In genomic region chr13:92425758-92426264, GRCm38 (mm10) we compare ENCODE assay signal across 8 mouse cellular contexts. TPM values are rescaled to one million over a fixed set of nuclear protein-coding genes. Genes with fewer than 3 reads are reported as not detected.
DNase-seq lines count a peak whose midpoint lies in the region; ATAC-seq and TF ChIP-seq lines count a peak whose summit lies in the region.

Gene Ankrd34b, plus strand, starts transcription at chr13:92425896.

- in situ Hi-C loops in ES-E14 (cut with MboI; ENCODE audit: low sequenced_read_pairs in 2 of 2, unreplicated experiment in 2 of 2), result no loop called here

- TF ChIP-seq CTCF in bone marrow macrophage, adult 2 months (IDR thresholded peaks at IDR 0.05; ENCODE audit: low read depth, low read length), result no peak
- TF ChIP-seq CTCF in embryonic fibroblast, embryonic 13.5 days (IDR thresholded peaks at IDR 0.05; ENCODE audit: borderline replicate concordance, insufficient read depth, low read length), result no peak

- peaks cover 0 to 4% of the 10 kb centered on the region in 2 experiments; a peak in 2 of 4 replicates for H3K4me1 ChIP-seq in ES-E14 (ENCODE audit: control insufficient read depth in 2 of 2, insufficient read depth in 2 of 2, low read length in 2 of 2, poor library complexity in 1 of 2)
- H3K4me1 ChIP-seq in bone marrow macrophage, adult 2 months (ENCODE audit: control insufficient read depth, insufficient read depth, low read length), result no peaks in the 10 kb centered on the region
- no peaks in the 10 kb centered on the region for H3K4me1 ChIP-seq in embryonic fibroblast, embryonic 13.5 days (ENCODE audit: control insufficient read depth, insufficient read depth, low read length)
- H3K4me1 ChIP-seq in hindbrain, embryonic 13.5 days (replicated peaks), result peaks cover 21% of the 10 kb centered on the region
- peaks cover 19% of the 10 kb centered on the region for H3K4me1 ChIP-seq in lung, embryonic 15.5 days

- H3K4me3 ChIP-seq in ES-E14 (ENCODE audit: insufficient read depth in 1 of 2, low read depth in 1 of 2, low read length in 2 of 2, poor library complexity in 1 of 2, severe bottlenecking in 1 of 2), result peak within 1 kb of the TSS; percentile 72 to 73
- peak within 1 kb of the TSS; percentile 39 for H3K4me3 ChIP-seq in bone marrow macrophage, adult 2 months (ENCODE audit: insufficient read depth, low read length)
- peak within 1 kb of the TSS; percentile 29 for H3K4me3 ChIP-seq in embryonic fibroblast, embryonic 13.5 days (ENCODE audit: insufficient read depth, low read length)
- peak within 1 kb of the TSS; percentile 72 for H3K4me3 ChIP-seq in hindbrain, embryonic 13.5 days
- H3K4me3 ChIP-seq in lung, embryonic 15.5 days, result peak within 1 kb of the TSS; percentile 53

- no peak for TF ChIP-seq POLR2A in bone marrow macrophage, adult 2 months (IDR thresholded peaks at IDR 0.05; ENCODE audit: borderline replicate concordance, low read depth, low read length)
- no peak for TF ChIP-seq POLR2A in embryonic fibroblast, embryonic 13.5 days (IDR thresholded peaks at IDR 0.05; ENCODE audit: low read depth, low read length)

- no peaks in the 10 kb centered on the region for H3K36me3 ChIP-seq in ES-E14 (ENCODE audit: control insufficient read depth, insufficient read depth, low read length, poor library complexity, severe bottlenecking)
- H3K36me3 ChIP-seq in hindbrain, embryonic 13.5 days, result no peaks in the 10 kb centered on the region
- no peaks in the 10 kb centered on the region for H3K36me3 ChIP-seq in lung, embryonic 15.5 days

- H3K9ac ChIP-seq in ES-E14 (ENCODE audit: insufficient read depth, low read depth, low read length, poor library complexity, severe bottlenecking), result peak within 1 kb of the TSS; percentile 60
- H3K9ac ChIP-seq in hindbrain, embryonic 13.5 days, result peak within 1 kb of the TSS; percentile 79
- H3K9ac ChIP-seq in lung, embryonic 15.5 days, result peak within 1 kb of the TSS; percentile 24

- no peak within 1 kb of the TSS for H3K27ac ChIP-seq in ES-E14 (ENCODE audit: insufficient read depth, low read depth, low read length, poor library complexity, severe bottlenecking)
- no peak within 1 kb of the TSS for H3K27ac ChIP-seq in bone marrow macrophage, adult 2 months (ENCODE audit: insufficient read depth, low read depth, low read length)
- H3K27ac ChIP-seq in embryonic fibroblast, embryonic 13.5 days (ENCODE audit: insufficient read depth, low read length), result no peak within 1 kb of the TSS
- H3K27ac ChIP-seq in hindbrain, embryonic 13.5 days, result no peak within 1 kb of the TSS
- H3K27ac ChIP-seq in lung, embryonic 15.5 days, result no peak within 1 kb of the TSS

- peaks cover 72% of the 10 kb centered on the region for H3K27me3 ChIP-seq in hindbrain, embryonic 13.5 days
- H3K27me3 ChIP-seq in lung, embryonic 15.5 days, result peaks cover 57% of the 10 kb centered on the region

- H3K9me3 ChIP-seq in ES-E14 (ENCODE audit: control insufficient read depth, insufficient read depth, low read depth, low read length), result no peaks in the 10 kb centered on the region
- H3K9me3 ChIP-seq in hindbrain, embryonic 13.5 days, result no peaks in the 10 kb centered on the region
- no peaks in the 10 kb centered on the region for H3K9me3 ChIP-seq in lung, embryonic 15.5 days

- H3K4me2 ChIP-seq in hindbrain, embryonic 13.5 days, result peak within 1 kb of the TSS; percentile 99
- peak within 1 kb of the TSS; percentile 97 for H3K4me2 ChIP-seq in lung, embryonic 15.5 days

- ATAC-seq in hindbrain, embryonic 13.5 days (ENCODE audit: low FRiP score), result peak; percentile 90
- ATAC-seq in lung, embryonic 15.5 days (ENCODE audit: borderline replicate concordance, extremely low read depth, low FRiP score, low TSS enrichment), result peak; percentile 72
- ATAC-seq in erythroblast, adult 5-6 weeks (replicated peaks; ENCODE audit: low FRiP score, poor library complexity, severe bottlenecking), result no peak; the same call in 1 of the 2 replicates

- DNase-seq in ES-E14 (ENCODE audit: low read depth, low spot score), result peak; percentile 75
- peak; percentile 22 to 36 for DNase-seq in layer of hippocampus, postnatal 14 days (ENCODE audit: low spot score in 2 of 2)
- DNase-seq in retina, postnatal 1 day, result peak; percentile 81

- under 1% methylated on average over 51 of the region's 54 CpGs for WGBS in hindbrain, embryonic 13.5 days
- under 1% methylated on average over 53 of the region's 54 CpGs for WGBS in lung, embryonic 15.5 days

TF ChIP-seq in ES-E14, 5 proteins besides CTCF, POLR2A, EP300 and RAD21:
- peak; percentile 5; the same call in 1 of the 2 replicates for TF ChIP-seq HCFC1 (IDR thresholded peaks at IDR 0.05; ENCODE audit: borderline replicate concordance, insufficient read depth, low read length)
- no peak for TF ChIP-seq ZC3H11A (IDR thresholded peaks at IDR 0.05; ENCODE audit: borderline replicate concordance, low read depth, low read length)

RNA-seq across cellular contexts. Expression of gene Ankrd34b, which starts in this region (rescaled TPM):
- 0.31 and 0.37 TPM in 2 replicates for total RNA-seq in ES-E14 (2012; rRNA removed)
- polyA plus RNA-seq in bone marrow macrophage, adult 2 months (2012; ENCODE audit: insufficient read depth, insufficient read length, missing spikeins), result not detected in 2 replicates
- polyA plus RNA-seq in embryonic fibroblast, embryonic 13.5 days (2011; ENCODE audit: insufficient read length, low read depth, missing spikeins), result not detected in 2 replicates
- 1.8 and 1.9 TPM in 2 replicates for polyA plus RNA-seq in hindbrain, embryonic 13.5 days (2015; fragmentation: Nextera tagmentation; extraction: Ambion mirVana)
- 10 to 100 TPM; 13.4 to 14.2 TPM for total RNA-seq in layer of hippocampus, postnatal 14 days (2021)
- 0.70 and 0.78 TPM in 2 replicates for polyA plus RNA-seq in lung, embryonic 15.5 days (2015; fragmentation: Nextera tagmentation; extraction: Ambion mirVana)
- not detected in 2 replicates for total RNA-seq in erythroblast, adult 5-6 weeks (2015; ENCODE audit: low replicate concordance)
- total RNA-seq in erythroblast, adult 5-6 weeks (2017; ENCODE audit: low replicate concordance), result not detected in 2 replicates

Comparison
In these comparisons a context has a peak if more than half of its experiments do, and no peak if none do; other contexts are left out.
1. RNA of gene Ankrd34b (total RNA-seq): 13.4 to 14.2 TPM in layer of hippocampus, postnatal 14 days; 0.31 to 0.37 TPM in ES-E14 and not detected in erythroblast, adult 5-6 weeks; every median in the first group is over 10 times any median in the second.
2. Peak in DNase-seq, H3K4me3 ChIP-seq and H3K9ac ChIP-seq in ES-E14; RNA of the gene not detected or under 1 TPM.
3. Peak in ATAC-seq, H3K4me3 ChIP-seq, H3K9ac ChIP-seq and H3K4me2 ChIP-seq in lung, embryonic 15.5 days; RNA of the gene not detected or under 1 TPM.
4. DNase-seq: peak in every context shown above with its lines; median percentile 81 in retina, postnatal 1 day; 75 in ES-E14; 29 in layer of hippocampus, postnatal 14 days.
5. H3K9ac ChIP-seq: peak in every context shown above with its lines; median percentile 79 in hindbrain, embryonic 13.5 days; 60 in ES-E14; 24 in lung, embryonic 15.5 days.
6. Peak in every context shown above with its lines, with median percentiles within 50 percentile points of each other: H3K4me3 ChIP-seq.